Mouse (Mus musculus): ENCODE results near the gene Slc2a9. TPM values are rescaled to one million over a fixed set of nuclear protein-coding genes. Genes with fewer than 3 reads are reported as not detected.

Slc2a9 gene
- polyA plus RNA-seq, 1 experiment from 2014 or later, result 0.72 TPM

GRCm38 (mm10) chr5:38499316-38499811, 3.6 kb downstream of the Slc2a9 start:
- Histone ChIP-seq H3K27ac (no peak overlapping the region), H3K36me3 (no peaks in the 10 kb centered on the region), H3K9ac (no peak overlapping the region), H3K4me2 (replicated peaks) (no peak overlapping the region), H3K27me3 (no peaks in the 10 kb centered on the region), H3K4me3 (no peak overlapping the region), H3K9me3 (no peaks in the 10 kb centered on the region), H3K4me1 (no peaks in the 10 kb centered on the region)
- ATAC-seq (ENCODE audit: insufficient number of reproducible peaks, insufficient read depth, low FRiP score, low TSS enrichment), result no peak
- WGBS, result 59% methylated on average over 7 of the region's 7 CpGs

- WGBS, result 72% methylated on average over 5 of the region's 5 CpGs
- H3K4me1 ChIP-seq, result no peaks in the 10 kb centered on the region
These were observed 4.5 kb downstream of the Slc2a9 start for GRCm38 (mm10) chr5:38498479-38498878.

DNA sequence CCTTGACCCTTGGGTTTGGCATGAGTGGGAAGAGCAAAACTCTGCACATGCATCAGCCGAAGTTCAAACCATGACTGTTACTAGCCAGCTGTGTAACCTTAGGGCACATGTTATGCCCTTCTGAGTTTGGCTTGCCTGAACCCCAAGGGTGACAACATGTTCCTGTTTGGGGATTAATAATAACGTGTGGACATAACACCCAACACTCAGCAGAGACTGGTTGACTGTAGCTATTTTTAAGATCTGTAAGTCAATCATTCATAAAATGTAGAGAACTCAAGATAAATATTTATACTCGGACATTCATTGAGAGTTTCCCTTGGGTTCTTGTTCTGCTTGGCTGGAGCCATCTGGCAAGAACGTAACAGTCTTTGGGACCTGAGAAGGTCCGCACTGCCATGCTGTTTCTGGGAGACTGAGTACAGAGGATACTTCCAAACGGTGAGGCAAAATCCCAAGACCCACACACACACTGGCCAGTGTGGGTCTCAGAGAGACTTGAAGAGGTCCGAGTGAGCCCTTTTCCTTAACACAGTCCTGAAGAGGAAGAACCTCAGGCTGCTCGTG, 6.4 kb downstream of the Slc2a9 start:
- no peak overlapping the region for H3K4me3 ChIP-seq
- H3K27me3 ChIP-seq, result no peaks in the 10 kb centered on the region
- no peak overlapping the region for H3K27ac ChIP-seq
- no peak overlapping the region for H3K9ac ChIP-seq
- no peak overlapping the region for H3K4me2 ChIP-seq (replicated peaks)
- 78% methylated on average over 8 of the region's 8 CpGs for WGBS
- no peaks in the 10 kb centered on the region for H3K9me3 ChIP-seq
- no peaks in the 10 kb centered on the region for H3K36me3 ChIP-seq
- H3K4me1 ChIP-seq, result no peaks in the 10 kb centered on the region
- ATAC-seq (ENCODE audit: insufficient number of reproducible peaks, insufficient read depth, low FRiP score, low TSS enrichment), result no peak

More at GRCm38 (mm10) chr5:38498479-38498878, 4.5 kb downstream of the Slc2a9 start:
- no peaks in the 10 kb centered on the region for H3K27me3 ChIP-seq
- no peak overlapping the region for H3K9ac ChIP-seq
- no peak overlapping the region for H3K27ac ChIP-seq
- ATAC-seq (ENCODE audit: insufficient number of reproducible peaks, insufficient read depth, low FRiP score, low TSS enrichment), result no peak
- no peak overlapping the region for H3K4me2 ChIP-seq (replicated peaks)
- no peaks in the 10 kb centered on the region for H3K9me3 ChIP-seq
- H3K4me3 ChIP-seq, result no peak overlapping the region
- no peaks in the 10 kb centered on the region for H3K36me3 ChIP-seq

DNA sequence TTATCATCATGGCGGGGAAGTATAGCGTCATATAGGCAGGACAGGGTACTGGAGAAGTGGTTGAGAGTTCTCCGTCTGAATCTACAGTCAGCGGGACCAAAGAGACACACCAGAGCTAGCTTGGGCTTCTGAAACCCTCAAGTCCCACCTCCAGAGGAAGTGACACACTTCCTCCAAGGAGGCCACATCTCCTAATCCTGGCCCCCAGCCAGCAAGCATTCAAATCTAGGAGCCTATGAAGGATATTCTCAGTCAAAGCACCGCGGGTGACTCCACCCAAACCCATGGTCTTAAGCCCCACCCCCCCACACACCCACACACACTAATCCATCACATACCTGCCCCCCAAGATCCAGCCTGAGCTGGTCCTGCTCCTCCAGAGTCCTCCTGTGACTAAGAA, 9.1 kb downstream of the Slc2a9 start:
- 98% methylated on average over 6 of the region's 6 CpGs for WGBS
- Histone ChIP-seq H3K4me1 (no peaks in the 10 kb centered on the region), H3K9me3 (no peaks in the 10 kb centered on the region), H3K4me2 (replicated peaks) (no peak overlapping the region), H3K27ac (no peak overlapping the region), H3K36me3 (no peaks in the 10 kb centered on the region), H3K4me3 (no peak overlapping the region), H3K27me3 (no peaks in the 10 kb centered on the region), H3K9ac (no peak overlapping the region)
- no peak for ATAC-seq (ENCODE audit: insufficient number of reproducible peaks, insufficient read depth, low FRiP score, low TSS enrichment)

DNA sequence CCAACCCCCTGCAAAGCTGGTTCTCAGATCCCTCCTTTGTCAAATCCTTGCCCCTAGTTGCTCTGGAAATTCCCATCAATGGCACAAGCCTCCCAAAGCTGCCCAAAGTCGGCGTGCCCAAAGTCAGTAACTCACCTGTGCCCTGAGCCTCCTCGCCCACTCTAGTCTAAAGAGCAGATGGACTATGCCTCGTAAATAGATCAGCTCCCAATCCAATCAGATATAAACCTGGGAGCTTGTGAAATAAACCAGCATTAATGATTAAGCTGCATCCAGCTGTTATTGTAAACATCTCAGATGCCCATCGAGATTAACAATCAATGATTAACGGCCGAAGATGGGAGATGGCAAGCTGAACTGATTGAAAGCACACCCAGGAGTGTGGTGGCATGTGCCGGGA, 11.2 kb downstream of the Slc2a9 start:
- Histone ChIP-seq H3K27ac (no peak overlapping the region), H3K36me3 (no peaks in the 10 kb centered on the region), H3K4me3 (no peak overlapping the region), H3K4me2 (replicated peaks) (no peak overlapping the region), H3K4me1 (no peaks in the 10 kb centered on the region), H3K9ac (no peak overlapping the region), H3K9me3 (no peaks in the 10 kb centered on the region), H3K27me3 (no peaks in the 10 kb centered on the region)
- 87% methylated on average over 8 of the region's 8 CpGs for WGBS
- no peak for ATAC-seq (ENCODE audit: insufficient number of reproducible peaks, insufficient read depth, low FRiP score, low TSS enrichment)

DNA sequence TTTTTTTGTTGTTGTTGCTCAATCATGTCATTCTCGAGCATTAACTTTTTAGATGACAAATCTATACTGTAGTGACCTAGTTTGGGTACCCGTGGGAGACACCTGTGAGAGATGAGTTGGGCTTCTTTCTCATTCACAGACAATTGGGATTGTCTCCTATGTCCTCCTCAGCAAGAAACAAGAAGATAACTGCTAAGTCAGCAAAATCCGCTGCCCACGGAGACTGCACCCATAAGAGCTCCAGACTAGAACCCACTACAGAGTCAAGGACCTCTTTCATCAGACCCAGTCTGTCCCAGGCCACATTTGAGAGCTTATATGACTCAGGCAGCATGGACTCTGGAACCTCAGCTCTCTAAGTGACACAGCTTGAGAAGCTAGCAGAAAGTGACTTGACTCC, 13.2 kb downstream of the Slc2a9 start:
- ATAC-seq (ENCODE audit: insufficient number of reproducible peaks, insufficient read depth, low FRiP score, low TSS enrichment), result no peak
- WGBS, result 86% methylated on average over 4 of the region's 4 CpGs
- Histone ChIP-seq H3K4me2 (replicated peaks) (no peak overlapping the region), H3K4me1 (peaks cover 4% of the 10 kb centered on the region; the same call in 1 of the 2 replicates), H3K9ac (no peak overlapping the region), H3K27ac (no peak overlapping the region), H3K27me3 (no peaks in the 10 kb centered on the region), H3K36me3 (no peaks in the 10 kb centered on the region), H3K9me3 (no peaks in the 10 kb centered on the region), H3K4me3 (no peak overlapping the region)

- Histone ChIP-seq H3K36me3 (no peaks in the 10 kb centered on the region), H3K4me1 (peaks cover 8% of the 10 kb centered on the region; the same call in 1 of the 2 replicates), H3K9me3 (no peaks in the 10 kb centered on the region), H3K27me3 (no peaks in the 10 kb centered on the region), H3K27ac (no peak overlapping the region), H3K4me2 (replicated peaks) (no peak overlapping the region), H3K4me3 (no peak overlapping the region), H3K9ac (no peak overlapping the region)
- no peak for ATAC-seq (ENCODE audit: insufficient number of reproducible peaks, insufficient read depth, low FRiP score, low TSS enrichment)
- 80% methylated on average over 20 of the region's 20 CpGs for WGBS
These were observed 14.0 kb downstream of the Slc2a9 start for GRCm38 (mm10) chr5:38488673-38489615.

GRCm38 (mm10) chr5:38488026-38488425, 14.9 kb downstream of the Slc2a9 start:
- WGBS, result 51% methylated on average over 6 of the region's 6 CpGs
- no peak for ATAC-seq (ENCODE audit: insufficient number of reproducible peaks, insufficient read depth, low FRiP score, low TSS enrichment)
- H3K9me3 ChIP-seq, result no peaks in the 10 kb centered on the region
- peaks cover 12% of the 10 kb centered on the region; the same call in 1 of the 2 replicates for H3K4me1 ChIP-seq
- H3K9ac ChIP-seq, result no peak overlapping the region
- no peak overlapping the region for H3K27ac ChIP-seq
- no peak overlapping the region for H3K4me2 ChIP-seq (replicated peaks)
- H3K27me3 ChIP-seq, result no peaks in the 10 kb centered on the region
- H3K36me3 ChIP-seq, result no peaks in the 10 kb centered on the region
- no peak overlapping the region for H3K4me3 ChIP-seq

GRCm38 (mm10) chr5:38487247-38487646, 15.7 kb downstream of the Slc2a9 start:
- H3K9me3 ChIP-seq, result no peaks in the 10 kb centered on the region
- no peaks in the 10 kb centered on the region for H3K27me3 ChIP-seq
- H3K36me3 ChIP-seq, result no peaks in the 10 kb centered on the region
- peaks cover 12% of the 10 kb centered on the region; the same call in 1 of the 2 replicates for H3K4me1 ChIP-seq
- no peak overlapping the region for H3K9ac ChIP-seq
- H3K4me3 ChIP-seq, result no peak overlapping the region
- ATAC-seq (ENCODE audit: insufficient number of reproducible peaks, insufficient read depth, low FRiP score, low TSS enrichment), result no peak
- WGBS, result 84% methylated on average over 4 of the region's 4 CpGs
- no peak overlapping the region for H3K4me2 ChIP-seq (replicated peaks)
- H3K27ac ChIP-seq, result no peak overlapping the region

DNA sequence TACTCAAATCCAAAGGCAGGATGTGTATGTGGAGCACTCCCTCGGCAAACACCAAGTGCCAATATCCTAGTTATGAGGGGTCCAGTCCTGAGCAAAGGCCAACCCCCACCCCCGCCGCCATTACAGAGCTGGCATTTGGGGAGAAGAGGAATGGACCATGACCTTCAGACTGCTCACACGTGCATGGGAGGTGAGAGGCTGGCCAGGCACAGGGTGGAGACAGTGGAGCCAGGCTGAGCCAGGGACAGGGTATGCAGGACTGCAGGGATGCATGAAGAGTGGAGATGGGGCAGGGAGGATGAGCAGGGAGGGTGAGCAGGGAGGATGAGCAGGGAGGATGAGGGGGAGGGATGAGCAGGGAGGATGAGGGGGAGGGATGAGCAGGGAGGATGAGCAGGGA, 17.0 kb downstream of the Slc2a9 start:
- Histone ChIP-seq H3K9me3 (no peaks in the 10 kb centered on the region), H3K36me3 (no peaks in the 10 kb centered on the region), H3K27ac (no peak overlapping the region), H3K4me1 (peaks cover 17% of the 10 kb centered on the region; the same call in 1 of the 2 replicates), H3K9ac (0 out of 2 replicates have a peak overlapping the region, but pooled peaks have one; percentile 4), H3K4me2 (replicated peaks) (no peak overlapping the region), H3K4me3 (no peak overlapping the region), H3K27me3 (no peaks in the 10 kb centered on the region)
- WGBS, result 73% methylated on average over 4 of the region's 4 CpGs
- no peak for ATAC-seq (ENCODE audit: insufficient number of reproducible peaks, insufficient read depth, low FRiP score, low TSS enrichment)

GRCm38 (mm10) chr5:38483518-38484110, 19.3 kb downstream of the Slc2a9 start:
- H3K4me3 ChIP-seq, result no peak overlapping the region
- ATAC-seq (ENCODE audit: insufficient number of reproducible peaks, insufficient read depth, low FRiP score, low TSS enrichment), result no peak
- H3K9ac ChIP-seq, result no peak overlapping the region
- H3K27me3 ChIP-seq, result no peaks in the 10 kb centered on the region
- 0 out of 2 replicates have a peak overlapping the region, but pooled peaks have one; percentile 18 for H3K27ac ChIP-seq
- 49% methylated on average over 7 of the region's 7 CpGs for WGBS
- H3K9me3 ChIP-seq, result no peaks in the 10 kb centered on the region
- peaks cover 33% of the 10 kb centered on the region; the same call in 1 of the 2 replicates for H3K4me1 ChIP-seq
- no peak overlapping the region for H3K4me2 ChIP-seq (replicated peaks)
- H3K36me3 ChIP-seq, result no peaks in the 10 kb centered on the region

Data from embryonic facial prominence, embryonic 12.5 days (tissue).